Mouse (Mus musculus) adrenal gland, postnatal 14 days (tissue): ENCODE measurements around the gene Hist1h2ac. TPM values are rescaled to one million over a fixed set of nuclear protein-coding genes. Genes with fewer than 3 reads are reported as not detected.
"Not testable (repeated sequence)": the region's sequence is repeated elsewhere in the genome, so short reads cannot be mapped to it uniquely, and the experiment has no call there.

Source experiments
- DNase-seq: peaks from one replicate; pipeline ENCODE4 v3.0.0; 2021; ENCODE audit warnings: mixed read lengths
- total RNA-seq: library from RNA; stranded (reverse); gene quantifications from 2 replicates; pipeline ENCODE4 v1.2.3, GENCODE M21; 2021

The Hist1h2ac gene
- total RNA-seq, 1 experiment from 2014 or later = 8.0 TPM

DNA sequence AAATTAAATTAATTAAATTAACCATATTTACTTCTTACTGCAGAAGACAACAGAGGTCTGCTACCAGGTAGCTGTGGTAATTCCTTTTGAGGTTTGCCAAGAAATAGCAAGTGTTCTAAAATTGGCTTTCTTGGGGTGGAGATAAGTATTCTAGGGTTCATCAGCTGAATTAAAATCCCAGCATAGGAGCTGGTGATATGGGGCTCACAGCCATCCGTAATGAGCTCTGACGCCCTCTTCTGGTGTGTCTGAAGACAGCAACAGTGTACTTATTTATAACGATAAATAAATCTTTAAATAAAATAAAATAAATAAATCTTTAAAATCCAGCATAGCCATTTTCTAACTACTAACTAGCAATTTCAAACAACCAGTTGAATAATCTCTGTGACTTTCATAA is 16.0 kb upstream of the Hist1h2ac start:
- DNase-seq = no peak

DNA sequence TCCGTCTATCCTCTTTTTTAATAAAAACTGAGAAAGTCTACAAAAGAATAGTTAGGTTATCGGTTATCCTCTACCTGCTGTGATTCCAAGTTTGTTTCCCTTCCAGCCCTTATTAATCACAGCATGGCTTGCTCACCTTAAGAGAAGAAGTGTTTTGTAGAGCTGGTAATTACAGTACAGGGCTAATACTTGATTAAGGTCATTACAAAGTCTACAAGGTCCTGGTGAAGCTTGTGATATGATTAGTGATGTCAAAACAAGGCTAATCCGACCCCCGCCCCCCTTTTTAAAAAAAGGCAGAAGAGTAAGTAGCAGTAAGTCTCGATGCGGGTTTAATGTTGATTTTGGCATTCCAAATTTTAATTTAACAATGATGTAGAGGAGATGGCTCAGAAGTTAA is 15.2 kb upstream of the Hist1h2ac start:
- no peak for DNase-seq

DNA sequence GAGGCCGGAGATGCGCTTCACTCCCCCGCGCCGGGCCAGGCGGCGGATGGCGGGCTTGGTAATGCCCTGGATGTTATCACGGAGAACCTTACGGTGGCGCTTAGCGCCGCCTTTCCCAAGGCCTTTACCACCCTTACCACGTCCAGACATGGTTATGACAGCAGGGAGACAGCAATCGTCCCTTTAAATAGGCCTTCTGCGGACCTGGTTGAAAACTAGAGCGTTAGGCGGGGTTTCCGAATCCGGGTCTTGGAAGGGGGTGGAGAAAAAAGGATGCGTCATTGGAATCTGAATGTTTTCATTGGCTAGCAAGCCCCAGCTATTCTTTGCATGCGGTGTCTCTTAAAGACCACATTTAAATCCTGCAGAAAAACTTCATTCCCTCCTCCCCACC is 14.5 kb upstream of the Hist1h2ac start, which contains the start of gene Hist1h4c:
TSS of gene Hist1h4c (minus strand) at position 155 of the 394 bp plus-strand sequence.
- peak; percentile 99 for DNase-seq

DNA sequence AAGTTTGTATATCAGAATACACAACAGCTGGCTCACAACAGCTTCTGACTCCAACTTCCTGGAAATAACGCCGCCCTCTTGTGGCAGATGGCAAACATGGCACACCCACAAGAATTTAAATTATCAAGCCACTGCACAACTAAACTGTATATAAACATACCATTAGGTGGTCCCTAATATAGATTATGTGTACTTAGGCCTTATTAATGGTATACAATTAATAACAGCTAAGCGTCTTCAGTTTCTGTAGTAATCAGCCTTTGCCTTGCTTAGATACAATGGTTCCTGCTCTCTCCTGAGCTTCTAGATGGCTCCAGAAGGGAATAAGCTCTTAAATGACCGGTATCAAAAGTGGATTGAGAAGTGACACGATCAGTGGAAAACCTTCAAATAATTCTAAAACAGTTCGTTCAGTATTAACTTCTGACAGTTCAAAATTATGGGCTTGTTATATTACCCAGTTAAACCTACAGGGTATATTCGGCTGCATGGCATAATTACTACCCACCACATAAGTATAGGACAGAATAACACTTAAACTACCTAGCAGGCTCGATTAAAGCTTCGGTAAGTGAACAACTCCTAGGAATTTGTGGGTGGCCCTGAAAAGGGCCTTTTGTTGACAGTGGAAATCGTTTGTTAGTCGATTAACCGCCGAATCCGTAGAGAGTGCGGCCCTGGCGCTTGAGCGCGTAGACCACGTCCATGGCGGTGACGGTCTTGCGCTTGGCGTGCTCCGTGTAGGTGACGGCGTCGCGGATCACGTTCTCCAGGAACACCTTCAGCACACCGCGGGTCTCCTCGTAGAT is 13.9 kb upstream of the Hist1h2ac start:
- peak; percentile 77 for DNase-seq

DNA sequence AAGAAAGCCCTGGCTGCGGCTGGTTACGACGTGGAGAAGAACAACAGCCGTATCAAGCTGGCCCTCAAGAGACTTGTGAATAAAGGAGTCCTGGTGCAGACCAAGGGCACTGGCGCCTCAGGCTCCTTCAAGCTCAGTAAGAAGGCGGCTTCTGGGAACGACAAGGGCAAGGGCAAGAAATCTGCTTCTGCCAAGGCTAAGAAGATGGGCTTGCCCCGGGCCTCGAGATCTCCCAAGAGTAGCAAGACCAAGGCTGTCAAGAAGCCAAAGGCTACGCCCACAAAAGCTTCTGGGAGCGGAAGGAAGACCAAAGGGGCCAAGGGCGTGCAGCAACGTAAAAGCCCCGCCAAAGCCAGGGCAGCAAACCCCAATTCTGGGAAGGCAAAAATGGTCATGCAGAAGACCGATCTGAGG is 12.3 kb upstream of the Hist1h2ac start:
- peak; percentile 41 for DNase-seq

DNA sequence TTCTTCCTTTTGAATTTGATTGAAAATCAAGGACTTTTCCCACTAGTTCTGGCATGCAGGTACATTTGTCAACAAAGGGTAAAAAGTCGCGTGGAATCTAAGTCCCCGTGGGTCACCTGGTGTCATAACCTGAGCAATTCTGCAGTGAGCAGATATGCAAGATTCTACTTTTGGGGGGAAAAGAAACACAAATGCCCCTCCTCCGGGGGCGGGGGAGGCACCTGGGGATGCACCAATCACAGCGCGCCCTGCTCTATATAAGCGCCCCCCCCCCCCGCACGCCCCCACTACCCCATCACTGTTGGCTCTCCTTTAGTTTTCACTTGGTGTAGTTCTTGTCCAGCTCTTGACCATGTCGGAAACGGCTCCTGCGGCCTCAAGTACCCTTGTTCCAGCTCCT is 11.8 kb upstream of the Hist1h2ac start, which contains the start of gene Hist1h1t:
TSS of gene Hist1h1t (plus strand) at position 301 of the 400 bp plus-strand sequence.
- no peak for DNase-seq

DNA sequence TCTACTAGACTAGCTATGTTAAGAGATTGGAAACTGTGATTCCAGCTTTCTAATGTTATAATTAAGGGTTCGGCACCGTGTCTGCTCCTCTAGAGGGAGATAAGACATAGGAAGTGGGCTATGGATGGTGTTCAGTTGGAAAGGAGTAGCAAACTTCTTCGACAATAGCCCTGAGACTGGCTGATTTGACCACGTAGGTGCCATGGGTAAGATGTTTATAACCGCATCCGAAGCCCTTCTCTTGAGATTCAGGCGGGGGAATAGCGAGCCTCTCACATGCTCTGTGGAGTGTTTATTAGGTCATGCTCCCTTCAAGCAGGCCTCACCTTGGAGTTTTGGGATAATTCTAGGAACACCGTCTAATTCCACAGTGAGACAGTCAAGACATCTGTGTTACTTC is 11.2 kb upstream of the Hist1h2ac start:
- DNase-seq = no peak

DNA sequence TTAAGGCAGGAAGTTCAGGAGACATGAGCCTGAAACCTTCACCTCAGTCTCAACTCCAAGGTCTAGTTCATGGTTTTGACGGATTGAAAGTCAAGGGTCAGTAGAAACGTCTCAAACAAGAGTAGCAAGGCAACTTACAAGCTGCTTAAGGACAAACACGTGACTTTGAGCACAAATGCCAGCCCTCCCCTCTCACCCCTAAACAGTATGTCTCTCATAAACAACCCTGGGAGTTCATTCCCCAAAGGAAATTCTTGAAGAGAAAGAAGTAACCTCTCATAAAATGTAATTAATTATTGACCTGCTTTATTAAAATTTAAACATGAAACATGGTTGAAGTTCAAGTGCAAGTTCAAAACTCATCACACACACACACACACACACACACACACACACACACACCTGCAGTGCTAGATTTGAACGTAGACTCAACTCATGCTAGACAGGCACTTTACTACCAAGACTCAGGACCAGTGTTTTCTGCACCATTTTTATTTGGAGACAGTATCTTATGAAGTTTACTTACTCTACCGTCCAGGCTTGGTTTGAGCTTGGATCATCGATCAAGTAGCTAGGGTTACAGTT is 10.2 kb upstream of the Hist1h2ac start:
- no peak for DNase-seq

DNA sequence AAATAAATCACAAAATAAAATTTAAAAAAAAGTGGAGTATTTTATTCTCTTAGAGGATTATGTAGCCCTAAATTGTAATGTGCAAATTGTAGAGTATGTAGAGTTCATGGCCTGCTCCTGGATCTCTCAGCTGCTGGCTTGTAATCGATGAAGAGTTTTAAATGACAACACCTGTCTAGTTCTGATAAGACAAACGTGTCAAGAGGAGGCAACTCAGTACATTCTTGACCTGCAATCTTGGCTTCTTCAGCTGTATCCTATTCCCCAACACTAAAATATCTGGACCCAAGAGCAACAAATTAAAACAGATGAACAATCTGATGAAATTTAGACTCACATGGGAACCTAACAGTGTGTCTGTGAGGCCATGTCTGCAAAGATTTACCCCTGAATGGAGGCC is 5.7 kb upstream of the Hist1h2ac start:
- DNase-seq = no peak

DNA sequence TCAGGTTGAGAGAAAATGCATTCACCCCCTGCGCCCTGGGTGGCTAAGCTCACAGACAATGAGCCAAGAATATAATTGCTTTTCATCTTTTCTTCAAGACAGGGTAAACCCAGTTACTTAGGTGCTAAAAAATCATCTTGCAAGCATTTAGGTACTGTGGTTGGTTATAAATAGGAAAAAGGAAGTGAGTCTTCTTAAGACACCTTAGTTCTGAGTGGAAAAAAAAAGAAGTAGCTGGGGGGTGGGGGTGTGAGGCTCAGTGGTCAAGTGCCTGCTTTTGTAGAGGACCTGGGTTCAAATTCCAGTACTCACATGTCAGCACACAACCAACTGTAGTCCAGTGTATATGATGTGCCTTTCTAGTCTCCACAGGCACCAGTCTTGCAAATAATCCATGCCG is 5.2 kb upstream of the Hist1h2ac start:
- no peak for DNase-seq

DNA sequence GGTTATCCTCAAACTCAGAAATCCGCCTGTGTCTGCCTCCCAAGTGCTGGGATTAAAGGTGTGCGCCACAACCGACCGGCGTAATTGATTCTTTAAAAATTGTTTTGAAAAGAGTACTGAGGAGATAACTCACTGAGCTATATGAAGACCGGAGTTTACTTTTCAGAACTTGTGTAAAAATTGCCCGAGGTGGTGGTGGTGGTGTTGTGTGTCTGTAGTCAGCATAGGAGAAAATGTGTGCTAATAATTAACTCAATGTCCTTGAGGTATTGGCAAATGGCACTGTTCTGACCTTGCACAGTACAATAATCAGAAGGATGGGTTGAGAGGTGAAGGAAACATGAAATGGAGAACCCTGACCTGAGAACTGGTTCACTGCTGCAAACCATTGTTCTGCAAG is 4.2 kb upstream of the Hist1h2ac start:
- DNase-seq = no peak

DNA sequence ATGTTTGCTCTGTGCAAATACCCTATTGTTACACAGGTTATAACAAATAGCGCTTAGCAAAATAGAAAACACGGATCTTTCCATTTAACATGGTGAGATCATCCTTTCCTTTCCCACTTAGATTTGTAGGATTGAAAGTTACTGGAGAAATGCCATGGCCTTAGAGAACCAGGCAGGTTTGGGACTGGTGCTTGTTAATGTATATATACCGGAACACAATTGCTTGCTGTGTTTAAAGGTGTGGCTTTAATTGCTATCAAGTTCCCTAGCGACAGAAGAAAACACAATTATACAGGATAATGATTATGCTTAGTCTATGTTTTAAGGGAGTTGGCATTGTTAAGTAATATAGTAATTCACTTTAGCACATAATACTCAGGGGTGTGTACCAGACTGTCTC is 3.4 kb upstream of the Hist1h2ac start:
- DNase-seq = no peak

DNA sequence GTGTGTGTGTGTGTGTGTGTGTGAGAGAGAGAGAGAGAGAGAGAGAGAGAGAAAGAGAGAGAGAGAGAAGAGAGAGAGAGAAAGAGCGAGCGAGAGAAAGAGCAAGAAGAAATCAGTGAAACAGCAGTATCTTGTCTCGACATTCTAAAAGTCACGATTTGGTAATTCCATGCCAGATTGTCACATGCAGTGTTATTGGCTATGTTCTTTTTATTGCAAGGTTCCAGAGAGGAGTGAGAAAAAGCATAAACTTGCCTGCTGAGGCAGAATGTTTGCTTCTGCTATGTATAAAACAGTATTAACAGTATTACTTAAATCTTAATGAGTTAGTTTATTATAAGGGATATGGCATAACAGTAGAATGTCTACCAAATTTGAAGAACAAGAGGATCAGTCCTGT is 2.2 kb upstream of the Hist1h2ac start:
- DNase-seq = no peak

DNA sequence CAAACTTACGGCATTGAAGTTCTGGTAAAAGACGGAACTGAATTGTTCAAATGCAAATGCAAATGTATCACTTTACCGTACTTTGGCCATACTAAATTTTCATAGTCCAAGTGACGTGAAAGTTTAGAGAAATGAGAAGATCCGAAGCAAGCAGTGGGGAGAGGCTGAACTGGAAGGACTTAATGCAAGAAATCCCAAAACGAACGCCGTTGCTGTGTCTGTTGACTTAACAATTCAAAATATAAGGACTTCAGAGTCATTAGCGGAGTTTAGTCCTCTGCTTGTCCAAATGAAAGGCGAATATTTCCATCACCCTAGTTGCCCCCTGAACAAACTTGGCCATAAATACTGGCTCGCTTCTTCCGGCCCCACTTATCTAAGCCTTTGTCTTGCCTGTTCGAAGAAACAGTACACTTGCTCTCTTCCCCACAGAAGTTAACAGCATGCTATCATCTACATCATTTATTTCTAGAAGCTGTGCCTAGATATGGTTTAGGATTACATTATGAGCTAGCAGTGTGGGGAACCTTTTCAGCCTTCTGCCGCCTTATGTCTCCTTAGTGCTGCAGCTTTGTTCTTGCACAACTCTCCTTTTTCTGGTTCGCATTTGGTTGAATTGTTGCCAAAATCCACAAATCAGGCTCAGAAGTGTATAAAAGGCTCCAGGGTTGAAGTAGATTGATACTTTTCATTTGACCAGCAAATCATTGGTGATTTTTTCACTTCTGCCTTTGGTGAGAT is 1.5 kb upstream of the Hist1h2ac start:
- peak; percentile 56 for DNase-seq

DNA sequence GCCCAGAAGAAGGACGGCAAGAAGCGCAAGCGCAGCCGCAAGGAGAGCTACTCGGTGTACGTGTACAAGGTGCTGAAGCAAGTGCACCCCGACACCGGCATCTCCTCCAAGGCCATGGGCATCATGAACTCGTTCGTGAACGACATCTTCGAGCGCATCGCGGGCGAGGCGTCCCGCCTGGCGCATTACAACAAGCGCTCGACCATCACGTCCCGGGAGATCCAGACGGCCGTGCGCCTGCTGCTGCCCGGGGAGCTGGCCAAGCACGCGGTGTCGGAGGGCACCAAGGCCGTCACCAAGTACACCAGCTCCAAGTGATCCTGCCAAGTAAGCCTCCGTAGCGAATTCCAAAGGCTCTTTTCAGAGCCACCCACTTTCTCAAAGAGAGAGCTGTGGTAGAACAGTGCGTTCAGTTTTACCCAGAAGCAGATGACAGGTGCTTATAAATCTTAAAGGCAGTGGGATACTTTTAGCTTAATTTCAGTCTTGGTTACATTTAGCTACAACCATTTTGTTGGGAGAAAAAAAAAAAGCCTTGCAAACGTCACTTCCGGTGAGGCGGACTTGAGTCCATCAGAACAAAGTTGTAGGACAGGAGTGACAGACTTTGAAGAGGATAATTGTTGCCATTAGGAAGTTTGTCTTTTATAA is 672 bp upstream of the Hist1h2ac start:
- peak; percentile 73 for DNase-seq

DNA sequence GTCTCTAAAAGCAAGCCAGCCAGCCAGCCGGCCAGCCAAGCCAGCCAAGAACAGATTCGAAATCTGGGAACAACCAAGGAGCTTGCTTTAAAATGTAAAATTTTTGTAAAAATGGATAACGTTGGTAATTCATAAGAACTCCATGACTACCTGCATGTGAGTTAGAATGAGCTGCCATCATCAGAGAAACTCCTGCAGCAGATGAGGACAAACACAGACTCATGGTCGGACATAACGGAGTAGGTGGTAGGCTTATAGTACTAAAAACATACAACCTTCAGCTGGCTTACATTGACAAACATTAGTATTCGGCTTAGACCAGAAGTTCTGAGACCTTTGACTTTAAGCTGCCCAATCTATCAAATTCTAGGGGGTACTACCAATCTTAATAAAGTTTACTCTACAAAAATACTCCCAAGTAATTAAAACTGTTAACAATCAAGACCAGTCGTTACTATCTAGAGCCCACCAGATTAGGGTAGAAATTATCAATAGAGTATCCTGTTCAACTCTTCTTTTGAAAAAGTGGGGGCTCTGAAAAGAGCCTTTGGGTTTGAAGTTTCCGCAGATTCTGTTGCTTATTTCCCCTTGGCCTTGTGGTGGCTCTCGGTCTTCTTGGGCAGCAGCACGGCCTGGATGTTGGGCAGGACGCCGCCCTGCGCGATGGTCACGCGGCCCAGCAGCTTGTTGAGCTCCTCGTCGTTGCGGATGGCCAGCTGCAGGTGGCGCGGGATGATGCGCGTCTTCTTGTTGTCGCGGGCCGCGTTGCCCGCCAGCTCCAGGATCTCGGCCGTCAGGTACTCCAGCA is 597 bp downstream of the Hist1h2ac start:
- not testable (repeated sequence) for DNase-seq

DNA sequence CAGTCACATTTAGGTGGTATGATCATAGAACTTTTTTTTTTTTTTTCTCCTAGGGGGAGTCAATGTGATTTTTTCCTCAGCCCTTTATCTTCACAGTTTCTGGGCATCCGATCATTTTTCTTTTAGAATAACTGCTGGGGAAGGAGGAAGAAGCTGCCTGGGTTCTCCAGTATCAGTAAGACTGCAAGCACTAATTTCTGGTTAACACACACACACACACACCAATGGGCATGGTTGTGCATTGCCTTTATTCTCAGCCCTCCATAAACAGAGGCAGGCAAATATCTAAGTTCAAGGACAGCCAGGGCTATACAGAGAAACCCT is 1.2 kb downstream of the Hist1h2ac start:
- DNase-seq = no peak

DNA sequence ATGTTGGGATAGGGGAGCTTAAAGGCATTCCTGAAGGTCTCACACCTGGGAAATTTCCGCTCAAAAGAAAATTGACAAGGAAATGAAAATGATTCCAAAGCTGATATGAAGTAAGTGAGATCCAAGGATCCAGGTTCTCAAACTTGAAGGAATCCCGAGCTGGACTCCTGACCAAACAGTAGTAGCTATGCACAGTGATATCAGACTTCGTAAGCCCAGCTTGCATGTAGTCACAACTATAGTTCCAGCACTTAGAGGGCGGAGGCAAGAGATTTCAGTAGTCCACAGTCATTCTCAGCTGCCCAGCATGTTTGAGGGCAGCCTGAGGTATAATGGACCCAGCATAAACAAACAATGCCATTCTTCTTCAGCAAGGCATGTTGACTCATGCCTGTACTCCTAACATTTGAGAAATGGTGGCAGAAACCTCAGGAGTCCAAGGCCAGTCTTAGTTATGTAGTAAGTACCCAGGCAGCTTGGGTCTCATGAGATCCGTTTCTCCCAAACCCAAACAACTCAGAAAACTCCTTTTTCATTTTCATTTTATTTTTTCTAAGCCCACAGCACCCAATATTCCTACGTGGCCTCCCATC is 1.7 kb downstream of the Hist1h2ac start:
- DNase-seq = no peak

DNA sequence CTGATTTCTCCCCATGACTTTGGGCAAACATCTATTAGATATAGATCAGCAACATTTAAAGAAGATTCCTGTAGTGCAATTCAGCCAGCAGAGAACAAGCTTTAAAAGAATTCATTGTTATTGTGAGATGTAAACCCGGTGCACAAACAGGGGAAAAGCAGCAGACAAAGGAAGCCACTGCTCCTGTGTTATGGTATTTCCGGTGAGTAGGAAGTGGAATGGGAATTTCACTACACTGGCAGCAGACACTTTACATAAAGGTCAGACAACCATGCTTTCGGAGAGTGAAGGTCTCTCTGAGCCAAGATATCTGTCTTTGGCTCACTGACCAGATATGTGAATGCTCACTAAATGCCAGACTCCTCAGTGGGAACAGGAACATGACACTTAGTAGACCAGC is 21.2 kb downstream of the Hist1h2ac start:
- DNase-seq = no peak

DNA sequence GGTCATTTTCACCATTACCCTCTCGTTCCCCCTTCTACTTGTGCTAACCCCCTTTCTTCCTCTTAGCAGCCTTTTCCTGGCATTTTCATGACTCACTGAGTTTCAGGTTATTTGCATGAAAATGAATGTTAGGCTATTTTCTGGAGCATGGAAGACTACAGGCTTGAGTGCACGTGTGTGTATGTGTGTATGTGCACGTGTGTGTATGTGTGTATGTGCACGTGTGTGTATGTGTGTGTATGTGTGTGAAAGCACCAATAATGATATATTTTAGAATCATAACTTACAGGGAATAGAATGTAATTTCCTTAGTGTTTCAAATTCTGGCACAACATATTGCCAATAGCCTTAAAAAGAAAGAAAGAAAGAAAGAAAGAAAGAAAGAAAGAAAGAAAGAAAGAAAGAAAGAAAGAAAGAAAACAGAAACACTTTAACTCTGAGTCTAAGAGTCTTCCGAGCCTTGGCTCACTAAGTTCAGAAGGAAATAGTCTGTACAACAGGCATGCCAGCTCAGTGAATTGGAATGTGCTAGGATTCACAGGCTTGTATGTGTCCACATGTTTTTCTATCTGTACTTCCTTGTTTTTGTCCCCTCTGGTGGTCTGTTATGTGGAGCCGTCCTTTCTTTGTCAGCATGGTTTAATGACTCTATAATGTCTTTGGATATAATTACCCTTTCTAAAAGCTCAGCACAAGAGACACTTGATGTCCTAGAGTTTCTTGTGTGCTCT is 23.9 kb downstream of the Hist1h2ac start:
- no peak for DNase-seq
